Mouse (Mus musculus) cerebellum, postnatal 36 days (tissue): Measurements from ENCODE around the gene Lrmda.

Source experiments
- DNase-seq, 2 experiments: peaks; one replicate each; pipeline ENCODE4 v3.0.0; 2021 to 2022; ENCODE audit warnings: mixed read lengths in 2 of 2

Gene Lrmda

GRCm38 (mm10) chr14:22019252-22019948, at the start of gene Lrmda:
Lrmda (plus strand) TSS chr14:22019712.
- DNase-seq, result peak; percentile 11 to 27

DNA sequence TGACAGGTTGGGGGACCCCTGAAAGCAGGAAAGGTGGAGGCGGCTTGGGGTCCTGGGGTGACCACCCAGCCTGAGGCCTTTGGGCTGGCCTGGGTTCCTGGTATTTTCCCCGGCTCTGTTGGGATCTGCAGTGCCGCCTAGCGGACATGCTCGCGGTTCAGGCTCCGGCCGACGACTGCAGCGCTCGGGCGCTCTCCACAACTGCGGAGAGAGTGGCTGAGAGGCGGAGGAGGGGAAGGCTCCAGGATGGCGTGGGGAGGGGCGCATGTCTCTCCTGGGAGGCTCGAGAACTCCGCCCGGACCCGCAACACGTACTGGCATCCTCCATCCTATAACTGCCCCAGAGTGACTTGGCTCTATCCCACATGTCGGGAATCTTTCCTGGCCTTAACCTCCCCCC, 38.0 kb upstream of the Lrmda start:
- DNase-seq, result peak; percentile 67

- DNase-seq, result no peak
Measured at GRCm38 (mm10) chr14:21982096-21982591, 37.4 kb upstream of the Lrmda start.

DNA sequence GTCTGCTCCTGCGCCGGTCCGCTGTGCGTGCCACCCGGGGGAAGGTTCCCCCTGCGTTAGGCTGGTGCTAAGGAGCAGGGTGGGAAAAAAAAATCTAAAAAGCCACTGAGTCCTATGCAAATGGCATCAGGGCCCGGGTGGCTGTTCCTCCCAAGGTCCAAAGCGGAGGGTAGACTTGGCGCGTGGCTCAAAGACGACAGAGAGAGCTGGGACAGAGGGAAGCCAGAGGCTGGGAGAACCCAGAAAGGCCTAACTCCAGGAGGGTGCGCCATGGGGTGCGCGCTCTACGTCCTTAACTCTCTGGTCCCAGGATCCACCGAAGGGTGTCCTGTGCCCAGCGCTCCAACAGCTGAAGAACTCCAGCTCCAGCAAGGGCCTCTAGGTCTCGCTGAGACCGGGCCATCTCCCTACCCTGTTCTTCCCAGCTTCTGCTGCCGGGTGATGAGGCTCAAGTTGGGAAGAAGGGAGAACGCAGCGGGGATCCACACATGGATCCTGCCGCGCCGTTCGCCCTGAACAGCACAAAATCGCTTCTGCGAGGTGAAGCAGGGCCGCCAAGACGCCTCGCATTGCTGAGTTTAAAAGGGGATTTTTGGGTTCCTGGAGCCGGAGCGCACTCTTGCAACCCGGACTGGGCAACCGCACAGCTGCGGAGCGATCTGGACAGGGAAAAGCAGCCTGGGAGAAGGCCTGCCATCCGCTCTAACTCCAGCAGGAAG, 36.8 kb upstream of the Lrmda start:
- no peak for DNase-seq

- peak in 1 of 2 experiments; percentile 21 for DNase-seq
Measured at GRCm38 (mm10) chr14:21983311-21983949, 36.1 kb upstream of the Lrmda start.

DNA sequence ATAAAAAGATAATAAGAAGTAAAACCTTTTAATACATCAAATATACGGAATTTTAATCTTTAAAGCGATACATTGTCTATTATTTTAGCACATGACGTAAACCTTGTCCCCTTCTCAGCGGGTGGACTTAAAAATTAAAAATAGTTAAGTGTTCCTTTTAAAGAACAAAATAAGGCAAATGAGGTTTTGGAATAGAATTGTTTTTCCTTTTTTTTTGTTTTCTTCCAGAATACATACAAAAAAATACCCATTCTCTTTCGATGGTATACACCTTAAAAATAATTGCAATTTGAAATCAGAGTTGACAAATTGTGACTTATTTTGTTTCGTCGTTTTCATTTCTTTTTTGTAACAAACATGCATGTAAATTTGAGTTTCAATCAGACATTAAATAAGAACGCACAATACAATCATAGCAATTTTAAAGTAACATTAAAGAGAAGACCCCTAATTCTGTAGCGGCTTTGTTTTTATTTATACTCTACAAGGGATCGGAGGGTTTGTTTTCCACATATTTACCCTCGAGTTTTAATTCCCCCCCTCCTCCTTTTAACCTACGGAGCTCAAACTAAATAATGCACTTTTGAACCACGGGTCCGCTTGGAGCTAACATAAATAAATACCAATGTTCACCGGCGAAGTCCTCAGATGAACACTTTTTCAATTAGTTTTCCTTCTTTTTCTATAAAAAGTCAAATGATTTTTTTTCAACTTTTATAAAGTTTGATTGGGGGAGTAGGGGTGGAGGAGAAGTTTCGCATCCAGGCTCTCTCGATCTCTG, 35.4 kb upstream of the Lrmda start:
- DNase-seq, result no peak

DNA sequence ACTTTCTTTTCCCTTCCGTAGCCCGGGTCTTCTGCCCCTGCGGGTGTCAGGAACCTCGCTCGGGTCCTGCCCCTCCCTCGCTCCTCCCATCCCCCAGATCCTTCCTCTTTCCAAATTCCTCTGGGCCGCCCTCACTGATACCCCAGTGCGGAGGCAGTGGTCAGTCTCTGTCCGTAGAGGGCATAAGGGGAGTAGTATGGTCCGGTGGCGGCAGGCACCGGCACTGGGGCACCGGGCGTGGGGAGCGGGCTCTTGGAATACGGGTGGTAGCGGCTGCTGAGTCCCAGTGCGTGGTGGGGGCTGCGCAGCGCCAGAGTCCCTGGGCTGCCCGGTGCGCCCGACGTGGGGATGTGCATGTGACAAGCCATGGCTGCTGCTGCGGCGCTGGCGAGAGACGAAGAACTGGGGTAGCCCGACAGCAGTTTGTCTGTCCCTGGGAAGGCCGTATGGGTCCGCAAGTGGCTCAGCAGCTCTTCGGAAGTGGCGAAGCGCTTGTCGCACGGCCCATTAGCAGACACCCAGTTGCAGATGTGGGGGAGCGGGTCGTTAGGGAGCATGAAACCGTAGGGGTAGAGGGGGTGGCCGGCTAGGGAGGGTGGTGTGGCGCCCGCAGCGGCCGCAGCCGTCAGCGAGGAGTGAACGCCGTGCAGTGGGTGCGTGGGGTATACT, 34.6 kb upstream of the Lrmda start:
- no peak for DNase-seq

GRCm38 (mm10) chr14:21985426-21985931, 34.0 kb upstream of the Lrmda start:
- DNase-seq, result no peak

DNA sequence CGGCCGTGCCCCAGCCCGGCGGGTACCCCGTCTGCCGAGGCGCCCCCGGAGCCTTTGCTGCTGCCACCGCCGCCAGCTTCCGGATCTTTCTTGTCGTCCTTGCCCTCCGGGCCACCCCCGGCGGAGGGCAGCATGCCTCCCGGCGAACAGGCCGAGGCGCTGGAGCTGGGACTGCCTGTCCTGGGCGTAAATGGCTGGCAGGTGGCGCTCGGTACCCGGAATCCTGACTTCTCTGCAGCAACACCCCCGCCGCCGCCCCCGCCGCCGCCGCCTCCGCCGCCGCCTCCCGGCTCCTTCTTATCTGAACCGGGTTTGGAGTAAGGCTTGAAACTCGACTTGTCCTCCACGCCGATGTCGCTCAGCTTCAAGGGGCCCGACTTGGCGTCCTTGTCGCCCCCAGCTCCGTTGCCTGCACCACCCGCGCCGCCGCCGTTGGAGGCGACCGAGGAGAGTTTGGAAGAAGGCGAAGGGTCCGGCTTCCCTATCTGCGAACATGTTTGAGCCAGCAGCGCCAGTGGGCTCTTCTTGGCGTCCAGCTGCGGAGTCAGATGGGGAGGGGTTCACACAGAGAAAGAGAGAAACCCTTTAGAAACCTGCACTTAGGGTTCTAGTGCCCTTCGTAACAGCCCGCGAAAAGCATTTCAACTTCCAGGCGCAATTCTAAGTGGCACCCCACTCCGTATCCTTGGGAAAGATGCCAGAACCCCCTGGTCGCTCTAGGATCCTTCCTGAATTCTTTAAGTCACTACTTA, 33.4 kb upstream of the Lrmda start:
- DNase-seq, result peak; percentile 78 to 79

DNA sequence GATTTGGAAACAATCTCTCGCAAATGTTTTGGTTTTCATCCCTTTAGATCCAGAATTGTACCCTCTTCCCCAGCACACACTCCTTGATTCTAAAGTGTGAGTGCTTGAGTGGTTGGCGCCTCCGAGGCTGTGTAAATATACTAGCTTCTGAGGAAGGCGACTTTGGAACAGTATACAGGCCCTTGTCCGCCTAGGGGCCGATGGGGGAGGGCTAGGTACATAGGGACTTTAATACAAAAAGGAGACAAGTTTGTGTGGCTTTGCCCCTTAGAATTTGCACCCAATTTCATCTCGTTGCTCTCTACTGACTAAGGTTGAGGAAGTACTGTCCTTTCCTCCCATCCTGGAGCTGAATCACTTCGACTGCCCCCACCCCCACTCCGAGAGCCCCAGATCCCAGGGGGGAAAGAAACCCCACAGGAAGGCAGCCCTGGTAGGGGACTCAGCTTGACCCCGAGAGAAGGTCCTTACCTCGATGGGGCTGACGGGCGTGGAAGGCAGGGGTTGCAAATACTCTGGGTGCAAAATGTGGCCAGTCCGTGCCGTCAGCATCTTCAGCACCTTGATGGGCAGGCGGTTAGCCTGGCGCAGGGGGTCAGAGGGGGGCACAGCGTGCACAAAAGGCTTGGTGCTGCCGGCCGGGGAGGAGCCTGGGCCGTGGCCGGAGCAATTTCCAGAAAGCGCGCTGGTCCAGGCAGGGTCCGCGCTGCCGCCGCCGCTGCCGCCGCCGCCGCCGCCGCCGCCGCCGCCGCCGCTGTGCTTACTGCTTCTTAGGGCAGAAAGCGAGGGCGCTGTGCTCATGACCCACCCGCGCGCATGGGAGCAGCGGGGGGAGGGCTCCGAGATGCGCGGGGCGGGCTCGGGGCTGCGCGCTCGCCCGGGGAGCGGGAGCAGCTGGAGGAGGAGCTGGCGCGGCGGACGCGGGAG, 32.5 kb upstream of the Lrmda start:
- no peak for DNase-seq

DNA sequence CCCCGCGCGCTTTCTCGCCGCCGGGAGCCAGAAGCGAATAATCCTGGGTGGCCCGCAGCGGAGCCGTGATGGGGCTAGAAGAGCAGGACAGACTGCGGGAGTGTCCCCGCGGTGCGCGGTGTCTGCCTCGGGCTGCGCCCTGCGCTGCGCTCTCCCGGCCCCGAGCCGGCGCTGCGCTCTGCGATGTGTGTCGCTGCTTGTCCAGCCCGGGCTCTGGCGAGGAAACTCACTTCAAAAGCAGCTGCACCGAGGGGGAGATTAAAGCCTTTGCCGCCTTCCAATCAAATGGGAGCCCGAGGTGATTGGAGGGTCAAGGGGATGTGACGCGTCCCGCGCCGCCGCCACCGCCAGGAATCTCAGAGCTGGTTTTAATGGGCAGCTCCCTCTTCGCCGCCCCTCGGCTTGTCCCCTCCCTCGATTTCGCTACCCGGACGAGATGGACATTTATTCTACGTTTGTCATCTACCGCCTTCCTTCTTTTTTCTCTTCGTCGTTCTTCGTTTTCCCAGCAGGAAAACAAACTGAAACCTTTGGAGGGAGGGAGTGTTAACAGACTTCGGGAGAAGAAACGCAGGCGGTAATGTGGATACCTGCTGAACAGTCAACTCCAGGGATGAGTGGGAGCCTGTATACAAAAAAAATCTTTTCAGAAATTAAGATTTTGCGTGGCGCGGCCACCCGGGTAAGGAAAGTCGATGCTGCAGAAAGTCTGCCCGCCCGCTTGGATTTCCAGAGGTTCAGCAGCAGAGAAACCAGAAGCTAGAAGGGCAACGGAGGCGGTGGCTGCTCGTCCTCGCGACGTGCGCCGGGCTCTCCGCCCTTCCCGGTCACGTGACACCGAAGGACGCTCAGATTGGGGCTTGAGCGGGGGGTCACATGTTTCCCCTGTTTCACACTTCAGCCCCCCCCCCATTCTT, 31.6 kb upstream of the Lrmda start:
- peak; percentile 72 to 76 for DNase-seq

GRCm38 (mm10) chr14:21988577-21989290, 30.8 kb upstream of the Lrmda start:
- DNase-seq, result peak in 1 of 2 experiments; percentile 16

- DNase-seq, result no peak
Measured at GRCm38 (mm10) chr14:21989291-21989913, 30.1 kb upstream of the Lrmda start, which contains the start of gene Zfp503. Zfp503 (minus strand) TSS chr14:21989601.

DNA sequence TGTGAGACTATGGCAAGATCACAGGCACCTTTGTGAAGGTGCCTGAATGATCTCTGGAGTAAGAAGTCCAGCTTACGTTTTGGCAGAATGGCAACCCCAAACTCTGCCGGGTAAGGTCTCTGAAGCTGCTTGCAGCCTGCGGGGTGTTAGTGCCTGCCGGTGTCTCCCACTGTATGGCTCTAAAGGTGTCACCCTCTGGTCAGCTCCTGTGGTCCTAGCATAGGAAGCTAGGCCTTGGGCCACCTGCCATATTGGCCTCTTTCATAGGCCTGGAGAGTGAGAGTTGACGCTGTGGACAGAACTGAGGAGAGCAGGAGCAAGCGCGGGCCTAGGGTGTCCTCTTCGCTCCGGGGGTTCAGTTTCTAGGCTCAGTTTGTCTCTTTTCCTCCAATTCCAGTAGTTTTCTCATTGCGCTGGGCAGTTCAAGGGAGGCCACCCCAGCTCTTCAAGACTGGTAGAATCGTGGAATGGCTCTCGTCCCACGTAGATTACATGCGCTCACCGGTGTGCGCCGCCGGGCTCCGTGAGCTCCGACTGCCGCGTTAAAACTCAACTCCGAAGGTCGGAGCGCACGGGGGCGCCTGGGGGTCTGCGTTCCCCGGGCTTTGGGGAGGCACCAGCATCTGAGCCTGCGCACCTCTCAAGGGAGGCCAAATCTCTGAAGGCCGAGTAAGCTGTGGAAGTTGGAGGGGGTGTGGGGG, 29.0 kb upstream of the Lrmda start:
- DNase-seq, result no peak

DNA sequence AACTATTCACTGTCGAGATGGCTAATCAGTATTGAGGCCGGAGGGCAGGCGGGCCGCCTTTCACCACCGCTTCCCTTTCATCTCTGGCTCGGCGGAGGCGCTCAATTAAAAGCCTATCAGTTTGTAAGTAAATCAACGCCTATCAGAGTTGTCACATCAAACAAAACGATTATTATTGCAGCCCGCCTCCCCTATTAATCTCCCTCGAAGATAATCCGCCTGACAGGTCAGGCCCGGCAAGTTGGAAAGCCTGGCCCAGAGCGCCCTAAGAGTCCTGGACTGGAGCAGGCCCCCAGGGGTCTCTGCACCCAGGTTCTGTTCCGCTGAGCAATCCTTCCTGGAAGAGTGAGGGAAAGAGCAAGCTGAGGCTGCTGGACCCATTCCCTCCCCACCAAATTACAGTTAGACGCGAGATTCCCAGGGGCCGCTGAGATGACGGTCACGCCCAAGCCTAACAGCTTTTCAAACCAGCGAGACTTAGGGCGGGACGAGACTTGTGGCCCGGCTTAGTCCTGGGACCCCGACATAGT, 28.2 kb upstream of the Lrmda start:
- DNase-seq, result no peak

DNA sequence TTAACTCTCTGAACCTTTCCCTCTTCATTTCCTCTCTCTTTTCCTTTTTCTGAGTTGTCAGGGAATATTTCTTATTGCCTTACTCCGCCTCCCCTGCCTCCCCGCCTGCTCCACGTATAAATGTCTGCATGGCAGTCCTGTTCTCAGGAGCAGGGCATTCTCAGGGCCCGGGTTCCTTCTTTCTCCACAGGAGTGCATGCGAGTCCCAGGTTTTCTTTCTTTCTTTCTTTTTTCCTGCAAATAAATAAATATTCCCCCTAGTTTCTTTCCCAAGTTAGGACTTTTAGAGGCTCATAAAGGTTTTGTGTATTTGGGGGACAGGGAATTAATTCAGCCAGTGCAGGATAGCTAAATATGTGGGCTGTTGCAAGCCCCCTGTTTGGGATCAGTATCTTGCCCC, 27.7 kb upstream of the Lrmda start:
- DNase-seq, result no peak
